Mouse (Mus musculus) lung, adult 2 months (tissue): ENCODE measurements at regions not wholly inside any gene's neighbourhood (a gene's known extent, or its start where the extent isn't known, plus 50 kb on each side); places are given as distances from the start of the nearest gene placed in this dataset.

Experiments
- CTCF ChIP-seq: fragments of 200-500 bp; IDR thresholded peaks from 2 replicates; pipeline ENCODE4 v1.5.1; 2011; ENCODE audit warnings: mild to moderate bottlenecking, low read length, control low read depth; ENCODE audit not compliant: insufficient read depth
- POLR2A ChIP-seq: fragments of 200-500 bp; IDR thresholded peaks from 2 replicates; pipeline ENCODE4 v1.6.1; 2011; ENCODE audit warnings: low read depth, mild to moderate bottlenecking, control low read depth, low read length, borderline replicate concordance; ENCODE audit errors: extremely low read depth

GRCm38 (mm10) chr8:117859095-117859494 lies 57.4 kb upstream of the Mphosph6 start:
- TF ChIP-seq CTCF, result no peak
- TF ChIP-seq POLR2A, result no peak
